Mouse (Mus musculus) ES-E14 (cell line): Measurements from ENCODE around the gene Ipo7. TPM values are rescaled to one million over a fixed set of nuclear protein-coding genes. Genes with fewer than 3 reads are reported as not detected.
"Not testable (repeated sequence)": the region's sequence is repeated elsewhere in the genome, so short reads cannot be mapped to it uniquely, and the experiment has no call there.

Experiments
- DNase-seq: peaks from one replicate; pipeline ENCODE4 v3.0.0-alpha.2; 2013; ENCODE audit warnings: low read depth, low spot score
- H3K27ac ChIP-seq: 2 replicates; pipeline ENCODE4 v1.5.1; 2012; ENCODE audit warnings: low read depth, mild to moderate bottlenecking, low read length, moderate library complexity, mixed read lengths; ENCODE audit not compliant: poor library complexity, insufficient read depth, severe bottlenecking
- H3K36me3 ChIP-seq: 2 replicates; pipeline ENCODE4 v1.6.1; 2012; ENCODE audit warnings: mild to moderate bottlenecking, low read length, moderate library complexity, mixed read lengths; ENCODE audit not compliant: control insufficient read depth, poor library complexity, insufficient read depth, severe bottlenecking
- H3K4me1 ChIP-seq, 2 experiments: fragments of 150-350 bp in 1 of 2; sonication (generic) in 1 of 2; 2 replicates each; pipeline ENCODE4 v1.6.1; 2012; ENCODE audit warnings: low read length in 2 of 2, mild to moderate bottlenecking in 1 of 2, mixed read lengths in 1 of 2; ENCODE audit not compliant: control insufficient read depth in 2 of 2, insufficient read depth in 2 of 2, poor library complexity in 1 of 2
- H3K4me3 ChIP-seq, 2 experiments: fragments of 150-350 bp in 1 of 2; sonication (generic) in 1 of 2; 2 replicates each; pipeline ENCODE4 v1.5.1; 2012; ENCODE audit warnings: low read length in 2 of 2, low read depth in 1 of 2, mild to moderate bottlenecking in 1 of 2, mixed read lengths in 1 of 2; ENCODE audit not compliant: insufficient read depth in 1 of 2, poor library complexity in 1 of 2, severe bottlenecking in 1 of 2
- H3K9ac ChIP-seq: 2 replicates; pipeline ENCODE4 v1.6.1; 2012; ENCODE audit warnings: low read depth, mild to moderate bottlenecking, low read length, mixed read lengths; ENCODE audit not compliant: poor library complexity, insufficient read depth, severe bottlenecking
- H3K9me3 ChIP-seq: fragments of 150-350 bp; sonication (generic); 2 replicates; pipeline ENCODE4 v1.6.1; 2012; ENCODE audit warnings: low read depth, mild to moderate bottlenecking, low read length; ENCODE audit not compliant: control insufficient read depth, insufficient read depth
- CHD2 ChIP-seq: IDR thresholded peaks from 2 replicates; pipeline ENCODE4 v1.6.1; 2014; ENCODE audit warnings: mild to moderate bottlenecking, low read depth, low read length, inconsistent platforms
- HCFC1 ChIP-seq: IDR thresholded peaks from 2 replicates; pipeline ENCODE4 v1.6.1; 2012; ENCODE audit warnings: low read length, inconsistent platforms, borderline replicate concordance; ENCODE audit not compliant: insufficient read depth
- MAFK ChIP-seq: IDR thresholded peaks from 2 replicates; pipeline ENCODE4 v1.6.1; 2014; ENCODE audit warnings: mild to moderate bottlenecking, low read depth, low read length, inconsistent platforms; ENCODE audit not compliant: insufficient read depth
- ZC3H11A ChIP-seq: IDR thresholded peaks from 2 replicates; pipeline ENCODE4 v1.6.1; 2012; ENCODE audit warnings: low read depth, mild to moderate bottlenecking, inconsistent platforms, low read length, borderline replicate concordance
- ZNF384 ChIP-seq: IDR thresholded peaks from 2 replicates; pipeline ENCODE4 v1.6.1; 2012; ENCODE audit warnings: low read depth, low read length, inconsistent platforms
- in situ Hi-C, 2 experiments: fragments of 600-800 bp; cut with MboI; formaldehyde crosslinking; loops; one replicate each; pipeline ENCODE4 v1.15.1; 2025; ENCODE audit warnings: low sequenced_read_pairs in 2 of 2, inconsistent platforms in 1 of 2; ENCODE audit not compliant: unreplicated experiment in 2 of 2
- total RNA-seq: library from RNA; depleted of rRNA; stranded (reverse); fragments of 300-350 nt; gene quantifications from 2 replicates; pipeline ENCODE4 v1.2.3, GENCODE M21; 2012

The Ipo7 gene
- total RNA-seq, 1 experiment = 161 TPM

DNA sequence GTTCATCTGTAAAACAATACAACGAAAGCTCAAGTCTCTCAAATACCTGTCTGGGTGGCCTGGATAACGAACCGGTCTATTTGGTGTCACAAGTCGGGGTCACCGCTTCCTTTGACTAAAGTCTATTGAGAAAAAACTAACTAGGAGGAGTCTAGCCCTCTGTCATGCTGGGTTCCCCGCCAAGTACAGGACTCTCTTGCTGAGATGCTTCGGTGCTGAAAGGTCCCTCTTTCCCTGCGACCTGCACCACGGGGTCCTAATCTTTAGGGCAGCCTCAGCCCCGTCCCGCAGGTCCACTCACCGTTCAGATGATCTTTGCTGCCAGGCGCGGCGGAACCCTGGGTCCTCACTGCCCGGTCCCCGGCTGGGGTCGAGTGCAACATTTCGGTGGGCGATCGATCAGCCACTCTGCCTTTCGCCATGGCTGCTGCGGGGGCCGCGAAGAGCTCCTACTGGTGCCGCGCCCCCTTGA is 32.4 kb upstream of the Ipo7 start:
- in situ Hi-C loops = no loop called here
- no peaks in the 10 kb centered on the region for H3K4me1 ChIP-seq
- H3K4me3 ChIP-seq = peak overlapping the region; percentile 81 to 87
- peak overlapping the region; percentile 43 for H3K27ac ChIP-seq
- H3K9ac ChIP-seq = peak overlapping the region; percentile 89
- H3K36me3 ChIP-seq = peaks cover 5% of the 10 kb centered on the region; the same call in 1 of the 2 replicates
- no peak for DNase-seq
- TF ChIP-seq MAFK (no peak), HCFC1 (no peak), ZNF384 (no peak)
- H3K9me3 ChIP-seq = no peaks in the 10 kb centered on the region

DNA sequence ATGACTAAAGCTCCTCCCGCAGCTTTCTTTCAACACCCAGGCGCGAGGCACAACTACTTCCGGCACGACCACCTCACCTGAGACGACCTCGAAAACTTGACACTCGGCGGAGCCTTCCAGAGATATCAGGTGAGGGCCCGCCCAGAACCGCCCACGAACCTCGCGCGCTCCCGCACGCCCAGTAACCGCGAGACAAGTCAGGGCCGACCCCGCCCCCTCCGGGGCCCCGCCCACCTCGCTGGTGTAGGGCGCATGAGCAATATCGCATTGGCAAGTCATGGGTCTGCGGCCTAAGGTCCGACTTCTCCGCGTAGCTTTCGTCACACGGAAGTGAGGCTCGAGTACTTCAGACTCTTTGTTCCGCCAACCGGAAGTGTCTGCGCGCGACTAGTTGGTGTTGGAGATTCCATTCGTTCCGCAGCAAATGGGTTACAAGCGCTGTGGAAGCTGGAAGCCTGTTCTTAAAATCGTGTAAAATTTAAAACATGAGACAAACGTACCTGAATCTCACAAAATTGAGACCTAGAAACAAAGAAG is 31.9 kb upstream of the Ipo7 start:
- no peaks in the 10 kb centered on the region for H3K4me1 ChIP-seq
- TF ChIP-seq MAFK = no peak
- TF ChIP-seq HCFC1 = peak; percentile 80; the same call in 1 of the 2 replicates
- no peak for TF ChIP-seq ZC3H11A
- TF ChIP-seq CHD2 = peak; percentile 83
- peak overlapping the region; percentile 43 for H3K27ac ChIP-seq
- H3K9me3 ChIP-seq = no peaks in the 10 kb centered on the region
- peaks cover 5% of the 10 kb centered on the region; the same call in 1 of the 2 replicates for H3K36me3 ChIP-seq
- in situ Hi-C loops = no loop called here
- H3K4me3 ChIP-seq = peak overlapping the region; percentile 81 to 87
- H3K9ac ChIP-seq = peak overlapping the region; percentile 89
- DNase-seq = peak; percentile 99

DNA sequence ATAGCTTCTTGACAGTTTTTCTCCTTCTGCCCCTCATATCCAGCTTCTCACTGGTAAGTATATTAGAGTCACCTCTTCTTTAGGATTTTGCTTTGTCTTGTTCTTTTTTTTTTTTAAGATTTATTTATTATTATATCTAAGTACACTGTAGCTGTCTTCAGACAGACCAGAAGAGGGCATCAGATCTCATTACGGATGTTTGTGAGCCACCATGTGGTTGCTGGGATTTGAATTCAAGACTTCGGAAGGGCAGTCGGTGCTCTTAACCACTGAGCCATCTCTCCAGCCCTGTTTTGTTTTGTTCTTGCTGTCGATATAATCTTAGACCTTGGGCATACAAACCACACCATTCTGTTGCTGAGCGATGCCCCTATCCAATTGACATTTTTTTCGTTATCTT is 31.3 kb upstream of the Ipo7 start, which contains the start of gene Tmem41b:
TSS of gene Tmem41b (minus strand) at position 155 of the 400 bp plus-strand sequence.
- H3K4me1 ChIP-seq, H3K9me3 ChIP-seq, DNase-seq, in situ Hi-C loops, H3K36me3 ChIP-seq: not testable (repeated sequence)
- peak within 1 kb of the TSS; percentile 43 for H3K27ac ChIP-seq
- peak within 1 kb of the TSS; percentile 89 for H3K9ac ChIP-seq
- peak within 1 kb of the TSS; percentile 81 to 87 for H3K4me3 ChIP-seq

DNA sequence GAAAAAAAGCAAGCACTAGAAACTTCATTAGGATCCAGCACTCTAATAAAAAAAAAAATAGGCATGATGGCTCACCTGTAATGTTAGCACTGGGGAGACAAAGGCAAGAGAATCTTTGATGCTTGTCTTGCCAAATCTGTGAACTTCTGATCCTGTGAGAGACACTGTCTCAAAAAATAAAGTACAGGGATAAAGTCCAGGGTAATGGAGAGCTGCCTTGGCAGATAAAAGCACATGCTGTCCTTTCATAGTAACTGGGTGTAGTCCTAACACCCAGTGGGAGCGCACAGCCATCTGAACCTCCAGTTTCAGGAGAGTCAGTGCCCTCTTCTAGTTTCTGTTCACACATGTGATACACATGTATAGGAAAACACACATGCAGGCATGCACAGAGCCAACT is 26.8 kb upstream of the Ipo7 start:
- no peaks in the 10 kb centered on the region for H3K36me3 ChIP-seq
- H3K4me1 ChIP-seq = no peaks in the 10 kb centered on the region
- no peaks in the 10 kb centered on the region for H3K9me3 ChIP-seq
- in situ Hi-C loops = no loop called here
- no peak for DNase-seq
- TF ChIP-seq HCFC1 (no peak), ZNF384 (no peak), ZC3H11A (no peak), CHD2 (no peak), MAFK (no peak)
- no peak overlapping the region for H3K4me3 ChIP-seq
- H3K27ac ChIP-seq = no peak overlapping the region
- H3K9ac ChIP-seq = no peak overlapping the region

DNA sequence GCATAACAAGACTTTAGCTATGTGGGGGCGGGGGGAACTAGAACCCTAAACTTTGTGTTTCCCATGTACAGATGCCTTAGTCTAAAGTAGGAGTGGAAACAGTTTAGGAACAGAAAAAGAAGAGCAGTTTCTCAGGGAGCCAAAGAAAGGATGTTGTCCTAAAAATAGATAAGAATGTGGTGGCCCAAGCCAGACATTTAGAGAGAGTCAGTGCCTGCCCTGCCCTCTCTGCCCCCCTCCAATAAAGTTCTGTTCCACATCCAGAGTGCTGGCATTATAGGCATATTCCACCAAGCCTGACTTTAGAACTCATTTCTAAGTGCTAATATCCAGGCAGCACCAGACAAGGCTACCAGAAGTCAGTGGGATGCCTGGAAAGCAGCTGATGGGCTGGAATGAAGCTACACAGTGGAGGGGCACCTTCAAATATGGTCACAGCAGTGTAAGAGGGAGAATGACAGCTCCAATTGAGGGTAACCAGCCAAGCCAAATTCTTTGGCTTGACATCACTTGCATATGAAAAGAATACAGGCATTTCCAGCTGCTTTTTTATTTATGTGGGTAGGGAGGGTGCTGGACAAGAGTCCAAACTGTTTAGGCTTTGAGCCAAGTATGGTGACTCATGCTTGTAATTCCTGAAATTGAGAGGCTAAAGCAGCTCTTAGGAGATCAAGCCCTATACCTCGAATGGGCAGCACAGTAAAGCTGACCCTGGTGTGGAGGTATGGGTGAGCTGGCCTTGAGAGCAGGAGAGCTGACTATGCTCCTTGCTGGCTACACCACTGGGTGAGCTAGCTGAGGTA is 24.7 kb upstream of the Ipo7 start:
- Histone ChIP-seq H3K36me3 (no peaks in the 10 kb centered on the region), H3K4me3 (no peak overlapping the region), H3K27ac (no peak overlapping the region), H3K4me1 (no peaks in the 10 kb centered on the region), H3K9me3 (no peaks in the 10 kb centered on the region), H3K9ac (no peak overlapping the region)
- no peak for TF ChIP-seq ZNF384
- no peak for TF ChIP-seq CHD2
- TF ChIP-seq MAFK = no peak
- TF ChIP-seq HCFC1 = no peak
- TF ChIP-seq ZC3H11A = no peak
- in situ Hi-C loops = no loop called here
- DNase-seq = no peak
